Mouse (Mus musculus) stomach, postnatal 0 days (tissue): ENCODE measurements around the gene Daam1. TPM values are rescaled to one million over a fixed set of nuclear protein-coding genes. Genes with fewer than 3 reads are reported as not detected.

Experiments
- ATAC-seq: fragments of 200-750 bp; cut with Nextera tagmentation; 2 replicates; pipeline ENCODE4 v1.8.0; 2017; ENCODE audit not compliant: low FRiP score, low TSS enrichment
- DNase-seq: peaks from one replicate; pipeline ENCODE4 v3.0.0-alpha.2; 2016; ENCODE audit warnings: low spot score
- H3K27ac ChIP-seq: fragments of 300-500 bp; sonication (generic); replicated peaks from 2 replicates; pipeline ENCODE4 v1.5.1; 2014; ENCODE audit warnings: mild to moderate bottlenecking, control low read depth
- H3K27me3 ChIP-seq: fragments of 300-500 bp; sonication (generic); 2 replicates; pipeline ENCODE4 v1.6.1; 2014; ENCODE audit warnings: low read length; ENCODE audit not compliant: control insufficient read depth, insufficient read depth
- H3K36me3 ChIP-seq: fragments of 300-500 bp; sonication (generic); 2 replicates; pipeline ENCODE4 v1.6.1; 2014; ENCODE audit warnings: low read length, mixed read lengths; ENCODE audit not compliant: control insufficient read depth, insufficient read depth
- H3K4me1 ChIP-seq: fragments of 300-500 bp; sonication (generic); replicated peaks from 2 replicates; pipeline ENCODE4 v1.6.1; 2014; ENCODE audit warnings: antibody characterized with exemption; ENCODE audit not compliant: control insufficient read depth, insufficient read depth
- H3K4me2 ChIP-seq: fragments of 300-500 bp; sonication (generic); replicated peaks from 2 replicates; pipeline ENCODE4 v1.6.1; 2014; ENCODE audit warnings: low read depth, mild to moderate bottlenecking, control low read depth, moderate library complexity
- H3K4me3 ChIP-seq: fragments of 300-500 bp; sonication (generic); 2 replicates; pipeline ENCODE4 v1.5.1; 2014; ENCODE audit warnings: low read depth, low read length, control low read depth
- H3K9ac ChIP-seq: fragments of 300-500 bp; sonication (generic); 2 replicates; pipeline ENCODE4 v1.6.1; 2014; ENCODE audit warnings: mild to moderate bottlenecking, low read length, control low read depth, mixed read lengths
- H3K9me3 ChIP-seq: fragments of 300-500 bp; sonication (generic); 2 replicates; pipeline ENCODE4 v1.6.1; 2016; ENCODE audit warnings: low read length; ENCODE audit not compliant: control insufficient read depth
- CTCF ChIP-seq: IDR thresholded peaks from 2 replicates; pipeline ENCODE4 v1.5.1; 2016; ENCODE audit warnings: antibody characterized with exemption, low read depth, mild to moderate bottlenecking, moderate library complexity
- EP300 ChIP-seq: optimal IDR thresholded peaks from 2 replicates; pipeline ENCODE3; 2016; ENCODE audit warnings: antibody characterized with exemption
- WGBS: fragments of 180-500 bp; shearing (Covaris S2); extraction: QIAGEN DNeasy Blood & Tissue Kit; methylation state at CpG from one replicate; pipeline ENCODE4 v1.1.7; 2014; 5-methylcytosine and 5-hydroxymethylcytosine counted together
- polyA plus RNA-seq: library from polyadenylated mRNA; unstranded; fragments of >200 nt; fragmentation: Nextera tagmentation; extraction: Ambion mirVana; gene quantifications from 2 replicates; pipeline ENCODE4 v1.2.1, GENCODE M21; 2015

The Daam1 gene
- polyA plus RNA-seq, 1 experiment from 2014 or later, result 6.9 TPM

GRCm38 (mm10) chr12:72039501-72039900 lies 208.6 kb downstream of the Daam1 start:
- H3K27me3 ChIP-seq, result no peaks in the 10 kb centered on the region
- H3K4me1 ChIP-seq, result no peaks in the 10 kb centered on the region
- DNase-seq (no peak), ATAC-seq (no peak)
- H3K9ac ChIP-seq, result no peak overlapping the region
- H3K36me3 ChIP-seq, result no peaks in the 10 kb centered on the region
- no peaks in the 10 kb centered on the region for H3K9me3 ChIP-seq
- no peak overlapping the region for H3K4me3 ChIP-seq
- WGBS, result 47% methylated on average over 8 of the region's 8 CpGs
- H3K4me2 ChIP-seq, result no peak overlapping the region
- TF ChIP-seq CTCF (no peak), EP300 (no peak)
- H3K27ac ChIP-seq, result no peak overlapping the region

DNA sequence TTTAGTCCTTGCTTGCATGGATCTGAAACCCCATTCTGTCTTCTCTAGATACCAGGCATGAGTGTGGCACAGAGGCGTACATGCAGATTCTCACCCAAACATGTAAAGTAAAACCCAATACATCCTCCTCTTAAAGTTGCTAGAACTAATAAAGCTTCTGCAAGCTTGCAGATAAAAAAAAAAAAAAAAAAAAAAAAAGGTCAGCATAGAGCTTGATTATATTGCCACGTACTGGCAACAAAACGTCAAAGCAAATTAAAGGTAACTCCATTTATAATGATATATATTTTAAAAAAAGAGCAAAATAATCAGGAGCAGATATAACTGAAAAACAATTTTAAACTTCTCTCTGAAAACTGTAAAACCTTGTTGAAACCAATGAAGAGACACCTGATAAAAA lies 210.4 kb downstream of the Daam1 start:
- Histone ChIP-seq H3K9me3 (no peaks in the 10 kb centered on the region), H3K36me3 (no peaks in the 10 kb centered on the region), H3K27ac (no peak overlapping the region), H3K4me1 (no peaks in the 10 kb centered on the region), H3K27me3 (no peaks in the 10 kb centered on the region), H3K4me3 (no peak overlapping the region), H3K9ac (no peak overlapping the region), H3K4me2 (no peak overlapping the region)
- TF ChIP-seq CTCF (no peak), EP300 (no peak)
- ATAC-seq (no peak), DNase-seq (no peak)
- 96% methylated on average over 3 of the region's 3 CpGs for WGBS

Other genes with a start within 250 kb of the Daam1 start
- gene Gpr135, start 240.0 kb downstream of the Daam1 start, polyA plus RNA-seq, result 0.54 and 0.62 TPM in 2 replicates